Mouse (Mus musculus) forebrain, embryonic 13.5 days (tissue): Measurements from ENCODE around the gene Sv2c. TPM values are rescaled to one million over a fixed set of nuclear protein-coding genes. Genes with fewer than 3 reads are reported as not detected.
"Not testable (repeated sequence)": the region's sequence is repeated elsewhere in the genome, so short reads cannot be mapped to it uniquely, and the experiment has no call there.

Experiments
- ATAC-seq: fragments of 200-750 bp; cut with Nextera tagmentation; 2 replicates; pipeline ENCODE4 v1.8.0; 2017
- H3K27ac ChIP-seq: fragments of 300-500 bp; sonication (generic); 2 replicates; pipeline ENCODE4 v1.5.1; 2015; ENCODE audit warnings: inconsistent platforms, mild to moderate bottlenecking, moderate library complexity
- H3K27me3 ChIP-seq: fragments of 300-500 bp; sonication (generic); 2 replicates; pipeline ENCODE4 v1.6.1; 2015; ENCODE audit warnings: mild to moderate bottlenecking, inconsistent platforms
- H3K36me3 ChIP-seq: fragments of 300-500 bp; sonication (generic); 2 replicates; pipeline ENCODE4 v1.6.1; 2015; ENCODE audit warnings: mild to moderate bottlenecking, inconsistent platforms; ENCODE audit not compliant: poor library complexity, severe bottlenecking
- H3K4me1 ChIP-seq: fragments of 300-500 bp; sonication (generic); 2 replicates; pipeline ENCODE4 v1.6.1; 2015; ENCODE audit warnings: inconsistent platforms
- H3K4me2 ChIP-seq: fragments of 300-500 bp; sonication (generic); 2 replicates; pipeline ENCODE4 v1.6.1; 2015; ENCODE audit warnings: inconsistent platforms, mild to moderate bottlenecking, moderate library complexity
- H3K4me3 ChIP-seq: fragments of 300-500 bp; sonication (generic); 2 replicates; pipeline ENCODE4 v1.5.1; 2015; ENCODE audit warnings: mild to moderate bottlenecking, inconsistent platforms
- H3K9ac ChIP-seq: fragments of 300-500 bp; sonication (generic); 2 replicates; pipeline ENCODE4 v1.6.1; 2015; ENCODE audit warnings: mild to moderate bottlenecking, inconsistent platforms
- H3K9me3 ChIP-seq: fragments of 300-500 bp; sonication (generic); replicated peaks from 2 replicates; pipeline ENCODE4 v1.6.1; 2016; ENCODE audit warnings: inconsistent platforms
- WGBS: fragments of 180-500 bp; shearing (Covaris S2); methylation state at CpG from one replicate; pipeline ENCODE4 v1.1.7; 2015; 5-methylcytosine and 5-hydroxymethylcytosine counted together
- polyA plus RNA-seq: library from polyadenylated mRNA; unstranded; fragments of >200 nt; fragmentation: Nextera tagmentation; extraction: Ambion mirVana; gene quantifications from 2 replicates; pipeline ENCODE4 v1.2.1, GENCODE M21; 2015

Gene Sv2c
- polyA plus RNA-seq, 1 experiment from 2014 or later: 1.2 TPM

DNA sequence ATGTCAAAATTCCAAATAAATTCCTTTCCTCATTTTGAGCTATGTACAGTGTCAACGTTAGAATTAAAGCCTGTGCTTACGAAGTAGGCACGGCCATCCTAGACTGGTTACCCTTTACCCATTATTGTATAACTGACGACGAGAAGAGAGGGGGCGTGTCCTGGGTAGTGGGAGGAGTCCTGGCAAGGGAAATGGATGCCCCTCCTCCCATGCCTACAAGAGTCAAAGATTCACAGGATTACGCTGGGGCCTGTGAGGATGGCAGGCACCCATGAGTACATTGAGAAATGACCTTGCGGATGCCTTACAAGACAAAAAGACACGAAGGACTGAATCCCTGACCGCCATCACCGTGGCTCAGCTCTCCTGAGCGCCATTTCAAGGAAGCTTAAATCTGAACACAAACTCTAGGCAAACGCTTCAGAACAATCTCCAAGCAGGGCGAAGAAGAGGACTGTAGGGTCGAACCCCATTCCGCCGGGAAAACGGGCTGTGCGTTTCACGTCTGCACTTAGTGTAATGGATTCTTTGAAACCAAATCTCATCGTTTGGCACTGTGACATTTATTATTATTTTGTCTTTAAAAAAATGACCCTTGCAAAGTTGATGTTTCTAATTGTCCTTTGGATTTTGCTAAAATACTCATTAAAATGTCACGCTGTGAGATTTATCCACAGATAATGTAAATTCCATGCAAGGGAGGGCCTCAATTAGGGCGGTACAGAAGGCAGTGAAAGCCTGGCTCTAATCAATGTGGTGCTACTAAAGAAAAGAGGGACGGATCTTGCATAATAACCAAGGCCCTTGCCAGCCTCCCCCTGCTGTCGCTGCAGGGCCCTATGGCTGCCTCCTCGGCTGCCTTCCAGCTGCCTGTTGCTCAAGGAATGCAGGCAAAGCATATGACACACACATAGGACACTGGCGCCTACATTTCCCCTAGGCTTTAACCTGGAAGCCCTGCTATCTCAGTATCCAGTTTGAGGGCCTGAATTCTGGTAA lies 137.4 kb downstream of the Sv2c start:
- H3K36me3 ChIP-seq: no peaks in the 10 kb centered on the region
- H3K9me3 ChIP-seq: no peaks in the 10 kb centered on the region
- peak overlapping the region; percentile 30 for H3K4me2 ChIP-seq
- H3K9ac ChIP-seq: no peak overlapping the region
- H3K4me1 ChIP-seq: peaks cover 13% of the 10 kb centered on the region
- WGBS: 27% methylated on average over 27 of the region's 27 CpGs
- H3K27me3 ChIP-seq: peaks cover 26% of the 10 kb centered on the region
- H3K27ac ChIP-seq: peak overlapping the region; percentile 64
- ATAC-seq: peak; percentile 97
- H3K4me3 ChIP-seq: no peak overlapping the region

DNA sequence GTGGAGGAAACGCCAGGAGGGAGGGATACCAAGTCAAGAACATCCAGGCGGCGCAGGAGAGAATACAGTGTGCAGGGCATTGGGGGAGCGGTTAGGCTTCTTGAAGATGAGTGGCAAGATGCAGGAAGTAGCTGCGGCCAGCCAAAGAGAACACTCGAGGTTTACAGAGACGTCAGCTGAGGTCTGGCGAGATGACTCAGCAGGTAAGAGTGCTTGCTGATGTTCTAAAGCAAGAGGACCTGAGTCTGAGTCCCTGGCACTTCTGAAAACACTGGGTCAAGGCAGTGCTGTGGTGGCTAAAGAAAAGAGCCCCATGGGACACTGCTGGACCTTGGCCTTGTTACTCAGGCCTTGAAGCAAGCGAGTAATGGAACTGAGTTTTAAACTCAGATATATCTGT lies 144.2 kb downstream of the Sv2c start:
- Histone ChIP-seq H3K36me3 (no peaks in the 10 kb centered on the region), H3K4me2 (no peak overlapping the region), H3K4me3 (no peak overlapping the region), H3K4me1 (no peaks in the 10 kb centered on the region), H3K27me3 (peaks cover 41% of the 10 kb centered on the region), H3K27ac (no peak overlapping the region), H3K9ac (no peak overlapping the region), H3K9me3 (no peaks in the 10 kb centered on the region)
- ATAC-seq: no peak
- 90% methylated on average over 9 of the region's 9 CpGs for WGBS

GRCm38 (mm10) chr13:95987147-95987546 lies 145.2 kb downstream of the Sv2c start:
- WGBS: 82% methylated on average over 5 of the region's 5 CpGs
- no peaks in the 10 kb centered on the region for H3K9me3 ChIP-seq
- H3K4me3 ChIP-seq: no peak overlapping the region
- H3K36me3 ChIP-seq: no peaks in the 10 kb centered on the region
- ATAC-seq: no peak
- no peaks in the 10 kb centered on the region for H3K4me1 ChIP-seq
- peaks cover 32% of the 10 kb centered on the region for H3K27me3 ChIP-seq
- H3K4me2 ChIP-seq: no peak overlapping the region
- H3K9ac ChIP-seq: no peak overlapping the region
- H3K27ac ChIP-seq: no peak overlapping the region

GRCm38 (mm10) chr13:95986375-95986774 lies 146.0 kb downstream of the Sv2c start:
- ATAC-seq: no peak
- Histone ChIP-seq H3K9me3 (no peaks in the 10 kb centered on the region), H3K4me2 (no peak overlapping the region), H3K36me3 (no peaks in the 10 kb centered on the region), H3K27ac (no peak overlapping the region), H3K4me3 (no peak overlapping the region), H3K4me1 (no peaks in the 10 kb centered on the region), H3K27me3 (peaks cover 24% of the 10 kb centered on the region; the same call in 1 of the 2 replicates), H3K9ac (no peak overlapping the region)
- 66% methylated on average over 13 of the region's 13 CpGs for WGBS

GRCm38 (mm10) chr13:95975225-95975624 lies 157.2 kb downstream of the Sv2c start:
- 83% methylated on average over 10 of the region's 10 CpGs for WGBS
- H3K27me3 ChIP-seq: no peaks in the 10 kb centered on the region
- no peak for ATAC-seq
- no peaks in the 10 kb centered on the region for H3K9me3 ChIP-seq
- H3K4me2 ChIP-seq: no peak overlapping the region
- H3K27ac ChIP-seq: no peak overlapping the region
- no peak overlapping the region for H3K4me3 ChIP-seq
- no peak overlapping the region for H3K9ac ChIP-seq
- no peaks in the 10 kb centered on the region for H3K36me3 ChIP-seq
- no peaks in the 10 kb centered on the region for H3K4me1 ChIP-seq

GRCm38 (mm10) chr13:95974106-95974505 lies 158.3 kb downstream of the Sv2c start:
- WGBS: 92% methylated on average over 11 of the region's 11 CpGs
- Histone ChIP-seq H3K27me3 (no peaks in the 10 kb centered on the region), H3K4me1 (no peaks in the 10 kb centered on the region), H3K9me3 (no peaks in the 10 kb centered on the region), H3K4me2 (no peak overlapping the region), H3K36me3 (no peaks in the 10 kb centered on the region), H3K27ac (no peak overlapping the region), H3K4me3 (no peak overlapping the region), H3K9ac (no peak overlapping the region)
- no peak for ATAC-seq

- 53% methylated on average over 11 of the region's 11 CpGs for WGBS
- H3K4me2 ChIP-seq: no peak overlapping the region
- H3K36me3 ChIP-seq: no peaks in the 10 kb centered on the region
- no peak overlapping the region for H3K4me3 ChIP-seq
- no peak overlapping the region for H3K9ac ChIP-seq
- no peaks in the 10 kb centered on the region for H3K27me3 ChIP-seq
- peak; percentile 76 for ATAC-seq
- no peaks in the 10 kb centered on the region for H3K4me1 ChIP-seq
- H3K9me3 ChIP-seq: no peaks in the 10 kb centered on the region
- H3K27ac ChIP-seq: no peak overlapping the region
These were observed 158.9 kb downstream of the Sv2c start for GRCm38 (mm10) chr13:95973368-95973958.

GRCm38 (mm10) chr13:95968031-95968430 lies 164.3 kb downstream of the Sv2c start:
- peak; percentile 34; the same call in 1 of the 2 replicates for ATAC-seq
- not testable (repeated sequence) for H3K36me3 ChIP-seq, H3K9ac ChIP-seq, H3K27me3 ChIP-seq, H3K4me3 ChIP-seq, H3K27ac ChIP-seq, H3K4me1 ChIP-seq, H3K9me3 ChIP-seq, H3K4me2 ChIP-seq
- WGBS: 71% methylated on average over 2 of the region's 2 CpGs

- Histone ChIP-seq H3K4me3 (no peak overlapping the region), H3K4me1 (peaks cover 13% of the 10 kb centered on the region), H3K9me3 (no peaks in the 10 kb centered on the region), H3K36me3 (no peaks in the 10 kb centered on the region), H3K9ac (no peak overlapping the region), H3K27me3 (no peaks in the 10 kb centered on the region), H3K4me2 (no peak overlapping the region), H3K27ac (no peak overlapping the region)
- WGBS: 56% methylated on average over 6 of the region's 6 CpGs
- no peak for ATAC-seq
These were observed 165.6 kb downstream of the Sv2c start for GRCm38 (mm10) chr13:95966791-95967190.

GRCm38 (mm10) chr13:95965596-95965995 lies 166.8 kb downstream of the Sv2c start:
- Histone ChIP-seq H3K36me3 (no peaks in the 10 kb centered on the region), H3K9me3 (no peaks in the 10 kb centered on the region), H3K27me3 (no peaks in the 10 kb centered on the region), H3K4me1 (peaks cover 24% of the 10 kb centered on the region), H3K4me2 (no peak overlapping the region), H3K4me3 (no peak overlapping the region), H3K27ac (no peak overlapping the region), H3K9ac (no peak overlapping the region)
- ATAC-seq: no peak
- WGBS: 78% methylated on average over 6 of the region's 6 CpGs

- ATAC-seq: no peak
- Histone ChIP-seq H3K9me3 (no peaks in the 10 kb centered on the region), H3K27ac (no peak overlapping the region), H3K27me3 (no peaks in the 10 kb centered on the region), H3K36me3 (no peaks in the 10 kb centered on the region), H3K4me2 (no peak overlapping the region), H3K4me3 (no peak overlapping the region), H3K9ac (no peak overlapping the region), H3K4me1 (peaks cover 27% of the 10 kb centered on the region)
- 84% methylated on average over 10 of the region's 10 CpGs for WGBS
These were observed 167.2 kb downstream of the Sv2c start for GRCm38 (mm10) chr13:95965162-95965561.

DNA sequence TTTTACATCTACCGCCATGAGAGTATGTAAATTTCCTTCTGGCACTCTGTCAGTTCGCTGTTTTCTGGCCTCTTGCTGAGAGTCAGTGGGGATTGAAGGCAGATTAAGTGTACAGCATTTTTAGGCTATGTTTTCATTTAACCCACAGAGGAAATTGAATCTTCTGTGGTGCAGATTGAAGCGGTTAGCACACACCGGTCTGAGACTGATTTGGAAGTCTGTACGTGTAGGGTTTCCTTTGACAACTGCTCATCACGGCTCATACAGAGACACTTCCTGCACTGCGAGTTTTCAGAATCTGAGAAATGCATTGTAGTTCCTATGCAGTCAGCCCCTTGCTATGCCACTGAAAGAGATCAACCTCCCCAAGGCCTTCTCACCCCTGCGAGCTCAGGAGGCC lies 168.2 kb downstream of the Sv2c start:
- 63% methylated on average over 8 of the region's 8 CpGs for WGBS
- no peak for ATAC-seq
- Histone ChIP-seq H3K9ac (no peak overlapping the region), H3K27me3 (no peaks in the 10 kb centered on the region), H3K27ac (no peak overlapping the region), H3K36me3 (no peaks in the 10 kb centered on the region), H3K9me3 (no peaks in the 10 kb centered on the region), H3K4me2 (no peak overlapping the region), H3K4me3 (no peak overlapping the region), H3K4me1 (peaks cover 36% of the 10 kb centered on the region)
